Mouse (Mus musculus) left cerebral cortex, postnatal 4 days (tissue): ENCODE measurements around the gene Cxcr3. TPM values are rescaled to one million over a fixed set of nuclear protein-coding genes. Genes with fewer than 3 reads are reported as not detected.

ENCODE experiments used
- DNase-seq: peaks from one replicate; pipeline ENCODE4 v3.0.0-alpha.2; 2022
- intact Hi-C: fragments of 180-260 bp; cut with DNase I; formaldehyde crosslinking; loops from one replicate; pipeline ENCODE4 v1.15.1; 2025
- total RNA-seq, 2 experiments: library from RNA; stranded (reverse); gene quantifications; 2 replicates each; pipeline ENCODE4 v1.2.3; 2021

Cxcr3 gene
- not detected for total RNA-seq

DNA sequence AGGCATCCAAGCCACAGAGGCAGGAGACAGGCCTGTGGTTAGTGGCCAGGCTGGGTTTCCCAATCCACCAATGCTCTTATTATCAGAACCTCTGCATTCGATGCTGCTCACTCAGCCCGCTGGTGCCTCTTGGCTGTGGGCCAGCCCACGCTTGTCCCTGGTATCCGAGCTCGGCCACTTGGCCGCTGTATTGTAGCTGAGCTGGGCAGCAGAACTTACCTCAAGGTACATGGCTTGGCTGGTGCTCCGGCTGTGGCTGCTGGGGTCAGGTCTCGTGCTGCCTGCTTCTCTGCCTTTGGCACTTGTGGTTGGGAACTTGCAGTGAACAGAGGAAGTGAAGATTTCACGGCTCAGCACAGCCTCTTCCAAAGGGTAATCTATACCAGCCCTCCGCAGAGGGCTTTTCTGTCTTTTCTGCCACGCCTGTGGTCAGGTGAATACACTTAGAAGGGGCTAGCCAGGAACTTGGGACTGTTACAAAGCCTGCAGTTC, at the start of gene Cxcr3:
Gene Cxcr3 (minus strand): TSS at position 442 of the 492 bp plus-strand sequence.
- intact Hi-C loops: no loop called here
- DNase-seq: peak; percentile 36

DNA sequence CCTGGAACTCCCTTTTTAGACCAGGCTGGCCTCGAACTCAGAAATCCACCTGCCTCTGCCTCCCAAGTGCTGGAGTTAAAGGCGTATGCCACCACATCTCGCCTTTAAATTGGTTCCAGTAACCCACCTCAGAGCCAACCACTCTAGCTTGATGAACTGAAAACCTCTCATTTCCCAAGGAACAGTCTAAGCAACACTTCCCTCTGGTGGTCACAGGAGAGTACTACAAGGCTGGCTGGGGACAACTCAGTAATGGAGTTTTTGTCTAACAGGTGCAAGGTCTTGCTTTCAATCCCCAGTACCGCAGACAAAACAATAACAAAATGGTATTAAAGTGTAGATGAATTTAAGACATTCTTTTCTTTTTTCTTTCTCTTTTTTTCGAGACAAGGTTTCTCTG, 38.0 kb upstream of the Cxcr3 start:
- DNase-seq: peak; percentile 32
- intact Hi-C loops: no loop called here

DNA sequence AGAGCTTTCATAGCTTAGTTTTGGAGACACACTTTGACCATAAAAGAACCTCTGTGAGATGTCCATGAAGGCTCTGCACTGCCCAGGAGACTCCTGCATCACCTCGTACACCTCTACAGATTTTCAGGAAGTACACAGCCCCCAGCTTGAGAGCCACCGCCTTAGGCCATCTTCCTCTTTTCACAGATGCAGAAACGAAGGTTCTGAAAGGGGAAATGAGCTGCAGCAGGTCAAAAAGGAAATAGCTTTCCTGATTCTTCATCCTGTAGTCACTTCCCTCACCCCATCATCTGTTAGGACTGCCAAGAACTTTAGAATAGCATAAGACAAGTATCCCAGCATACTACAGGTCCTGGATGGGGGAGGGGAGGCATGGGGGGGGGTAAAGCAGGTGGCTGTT, 36.2 kb upstream of the Cxcr3 start:
- no peak for DNase-seq
- intact Hi-C loops: no loop called here

DNA sequence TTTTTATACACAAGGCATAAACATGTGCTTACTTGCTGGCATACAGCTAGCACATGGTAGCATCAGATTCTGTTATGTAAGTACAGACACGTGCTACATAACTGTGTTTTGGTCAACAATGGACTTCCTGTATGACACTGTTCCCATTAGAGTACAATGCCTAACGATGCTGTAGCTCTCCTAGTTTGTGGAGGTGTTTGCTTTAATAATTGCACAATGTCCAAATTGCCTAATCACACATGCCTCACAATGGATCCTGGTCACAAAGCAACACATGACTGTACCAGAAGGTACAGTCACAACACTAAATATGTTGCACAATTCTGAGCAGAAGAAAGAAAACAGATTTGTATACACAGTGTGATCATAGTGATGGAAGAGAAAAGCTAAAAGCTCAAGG, 35.4 kb upstream of the Cxcr3 start:
- DNase-seq: no peak
- intact Hi-C loops: loop anchor here (10.0 kb wide), 1 partner anchor 65 kb away; no protein-coding TSS in a partner anchor

DNA sequence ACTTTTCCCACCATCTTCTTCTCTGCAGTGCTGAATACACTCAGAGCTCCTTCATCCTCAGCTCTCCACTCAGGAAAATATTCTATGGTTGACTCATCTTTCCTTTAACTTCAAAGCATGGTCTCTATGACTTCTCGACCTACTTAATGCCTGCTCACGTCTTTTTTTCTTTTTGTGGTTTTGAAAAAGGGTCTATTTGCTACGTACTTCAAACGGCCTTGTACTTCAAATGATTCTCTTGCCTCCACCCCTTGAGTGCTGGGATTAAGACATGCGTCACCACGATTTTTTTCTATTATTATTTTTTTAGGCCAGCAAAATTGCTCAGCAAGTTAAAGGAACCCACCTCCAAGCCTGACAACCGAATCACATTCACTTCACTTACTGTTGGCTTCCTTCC, 33.2 kb upstream of the Cxcr3 start:
- intact Hi-C loops: loop anchor here (10.0 kb wide), 1 partner anchor 62 kb away; no protein-coding TSS in a partner anchor
- no peak for DNase-seq

DNA sequence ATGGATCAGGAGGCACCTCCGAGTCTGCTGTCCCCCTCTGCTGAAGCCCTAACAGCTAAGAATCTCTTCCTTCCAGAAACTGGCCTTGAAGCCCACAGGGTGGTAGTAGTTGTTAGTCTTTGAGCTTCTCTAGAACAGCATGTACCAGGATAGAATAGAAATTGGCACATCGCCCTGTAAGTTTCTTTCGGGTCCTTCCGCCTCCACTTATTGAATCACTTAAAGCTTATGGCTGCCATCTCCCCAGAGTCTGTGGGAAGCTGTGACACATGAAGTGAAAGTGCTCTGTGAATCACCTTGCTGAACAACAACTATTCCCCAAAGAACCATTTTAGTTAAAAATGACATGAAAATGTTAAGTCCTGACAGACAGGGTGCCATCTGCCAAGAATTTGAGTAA, 31.0 kb upstream of the Cxcr3 start:
- intact Hi-C loops: loop anchor here (10.0 kb wide), 1 partner anchor 60 kb away; no protein-coding TSS in a partner anchor

DNA sequence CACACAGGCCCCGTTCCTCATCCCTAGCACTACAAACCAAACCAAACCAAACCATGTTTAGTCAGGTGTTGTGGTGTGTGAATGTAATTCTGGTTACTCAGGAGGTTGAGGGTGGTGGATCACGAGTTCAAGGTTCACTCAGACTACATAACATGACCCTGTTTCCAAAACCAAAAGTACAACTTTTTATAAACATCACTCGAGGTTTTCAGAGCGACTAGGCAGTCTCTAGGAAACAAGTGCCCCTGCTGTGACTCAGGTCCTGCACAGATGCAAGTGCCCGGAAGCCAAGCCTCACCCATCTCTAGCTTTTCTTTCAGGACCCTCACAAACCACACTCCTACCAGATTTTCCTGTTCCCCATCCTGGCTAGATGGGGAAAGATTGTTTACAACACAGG, 30.6 kb upstream of the Cxcr3 start:
- intact Hi-C loops: loop anchor here (10.0 kb wide), 1 partner anchor 60 kb away; no protein-coding TSS in a partner anchor
- no peak for DNase-seq

More for the DNA sequence above, 31.0 kb upstream of the Cxcr3 start:
- DNase-seq: no peak

DNA sequence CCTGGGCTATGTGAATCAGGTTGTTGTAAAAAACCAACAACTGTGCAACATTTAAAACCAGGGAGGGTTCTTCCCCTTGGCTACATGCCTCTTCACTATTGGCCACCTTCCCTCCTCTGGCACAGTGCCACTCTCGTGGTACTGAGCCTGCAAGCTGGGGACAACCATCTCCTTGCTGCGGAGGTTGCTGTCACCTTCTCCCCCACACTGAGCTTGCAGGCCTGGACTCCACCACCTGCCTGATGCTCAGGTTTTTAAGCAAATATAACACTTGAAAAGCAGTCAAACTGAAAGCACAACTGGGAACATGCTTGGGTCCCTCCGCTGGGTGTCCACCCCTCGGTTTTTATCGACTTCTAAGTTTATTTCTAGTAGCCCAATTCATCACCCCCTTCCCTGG, 20.4 kb upstream of the Cxcr3 start:
- peak; percentile 53 for DNase-seq
- intact Hi-C loops: no loop called here

DNA sequence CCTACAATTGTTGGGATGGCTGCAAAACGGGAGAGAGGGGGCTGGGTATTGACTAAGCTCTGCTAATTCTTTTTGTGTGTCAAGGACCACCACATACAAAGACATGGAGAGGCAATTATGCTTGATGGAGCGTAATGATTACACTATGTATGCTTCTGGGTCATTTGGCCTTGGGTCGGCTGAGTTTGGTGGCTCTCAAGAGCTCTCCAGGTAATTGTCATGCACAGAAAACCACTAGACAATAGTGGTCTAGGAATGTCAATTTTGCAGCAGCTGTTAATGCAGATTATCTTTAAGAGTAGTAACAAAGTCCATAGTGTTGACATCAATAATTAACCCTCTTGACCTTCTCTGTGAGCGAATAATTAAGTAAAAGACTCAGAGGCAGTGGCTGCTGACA, 16.1 kb upstream of the Cxcr3 start:
- intact Hi-C loops: no loop called here
- DNase-seq: no peak

DNA sequence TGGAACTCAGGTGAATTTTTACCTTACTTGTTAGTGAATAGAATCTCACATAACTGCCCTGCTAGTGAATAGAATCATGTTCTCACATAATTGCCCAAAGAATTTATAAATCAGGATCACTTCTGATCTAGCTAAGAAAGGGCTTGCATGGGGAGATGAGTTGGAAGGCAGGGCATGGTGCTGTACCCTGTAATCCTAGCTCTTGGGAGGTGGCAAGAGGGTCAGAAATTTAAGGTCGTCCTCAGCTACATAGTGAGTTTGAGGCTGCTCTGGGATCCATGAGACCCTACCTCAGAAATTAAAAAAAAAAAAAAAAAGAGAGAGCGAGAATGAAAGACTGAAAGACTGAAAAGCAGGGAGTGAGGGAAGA, 7.0 kb upstream of the Cxcr3 start:
- intact Hi-C loops: no loop called here
- no peak for DNase-seq

DNA sequence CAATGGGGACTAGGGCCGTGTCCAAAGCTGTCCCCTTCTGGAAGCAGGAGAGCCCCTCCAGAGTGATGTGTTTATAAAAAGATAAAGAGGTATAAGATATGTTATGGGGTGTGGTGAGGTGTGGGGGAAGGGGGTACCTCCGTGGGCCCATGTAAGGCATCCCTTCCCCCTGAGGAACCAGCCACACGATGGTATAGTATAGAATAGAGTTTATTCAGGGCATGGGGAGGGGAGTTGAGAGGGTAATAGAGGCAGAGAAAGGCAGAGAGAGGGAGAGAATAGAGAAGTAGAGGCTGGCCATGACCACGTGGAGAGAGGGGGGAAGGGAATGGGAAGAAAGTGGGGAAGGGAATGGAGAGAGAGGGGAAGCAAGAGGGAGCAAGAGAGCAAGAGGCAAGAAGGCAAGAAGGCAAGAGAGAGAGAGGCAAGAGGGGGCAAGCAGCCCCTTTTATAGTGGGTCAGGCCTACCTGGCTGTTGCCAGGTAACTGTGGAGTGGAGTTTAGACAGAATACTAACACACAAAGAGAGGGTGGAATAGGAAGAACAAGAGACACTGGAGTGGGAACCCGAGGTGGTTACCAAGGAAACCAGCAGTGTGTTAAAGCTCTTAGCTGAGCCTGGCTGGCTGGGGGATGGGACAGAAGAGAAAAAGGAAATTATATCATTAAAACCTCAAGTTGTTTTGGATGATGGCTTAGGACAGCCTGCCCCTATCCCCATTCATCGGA, 6.4 kb upstream of the Cxcr3 start:
- DNase-seq: no peak

DNA sequence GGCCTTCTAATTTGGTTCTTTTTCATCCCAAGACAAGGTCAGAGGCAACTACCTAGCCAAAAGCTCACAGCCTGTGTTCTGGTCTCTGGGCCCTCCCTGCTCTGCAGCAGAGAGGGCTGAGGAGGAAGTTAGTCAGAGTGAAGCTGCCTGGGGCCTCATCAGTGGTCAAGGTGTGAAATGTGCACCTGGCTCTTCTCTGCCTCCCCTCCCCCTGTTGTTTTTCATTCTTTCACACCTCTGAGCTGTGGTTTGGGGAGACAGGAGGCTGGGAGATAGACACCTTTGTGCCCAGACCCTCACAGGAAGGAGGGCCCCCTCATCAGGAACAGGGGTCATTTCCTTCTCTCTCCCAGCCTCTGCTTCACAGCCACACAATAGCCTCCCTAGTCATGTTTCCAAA, 3.1 kb upstream of the Cxcr3 start:
- DNase-seq: no peak
- intact Hi-C loops: no loop called here

More for the DNA sequence above, 6.4 kb upstream of the Cxcr3 start:
- intact Hi-C loops: no loop called here

DNA sequence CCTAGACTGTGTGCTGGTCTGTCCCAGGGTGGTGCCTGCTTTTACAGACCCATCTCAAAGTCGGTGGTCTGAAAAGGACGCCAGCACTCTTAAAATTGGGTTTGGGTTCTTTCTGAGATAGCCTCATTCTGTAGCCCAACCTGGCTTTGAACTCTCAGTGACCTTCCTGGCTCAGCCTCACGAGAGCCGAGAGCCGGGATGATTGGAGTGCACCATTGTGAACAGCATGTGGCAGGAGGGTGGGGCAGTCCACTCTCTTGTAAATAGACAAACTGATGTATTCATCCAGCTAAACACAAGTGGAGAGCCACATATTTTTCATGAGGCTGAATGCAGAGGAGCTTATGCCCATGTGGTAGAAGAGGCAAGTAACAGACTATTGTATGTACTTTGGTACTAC, 912 bp upstream of the Cxcr3 start:
- intact Hi-C loops: no loop called here
- no peak for DNase-seq

DNA sequence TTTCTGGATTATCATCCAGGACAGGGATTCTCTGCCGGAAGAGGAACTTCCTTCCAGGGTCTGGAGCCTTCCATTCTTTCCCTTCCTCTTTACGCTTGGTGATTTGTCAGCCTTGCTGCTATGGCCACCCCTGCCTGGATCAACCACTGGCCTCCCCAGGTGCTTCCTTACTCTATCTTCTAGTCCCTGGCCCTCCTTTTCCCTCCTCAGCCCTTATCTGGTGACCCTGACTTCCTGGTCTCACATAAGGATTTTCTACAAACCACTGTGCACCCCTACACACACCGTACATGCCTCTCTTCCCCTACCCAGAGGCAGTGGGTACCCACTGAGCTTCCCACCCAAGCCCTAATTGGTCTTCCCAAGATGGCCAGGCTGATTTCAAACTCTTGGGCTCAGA, 781 bp downstream of the Cxcr3 start:
- intact Hi-C loops: no loop called here

DNA sequence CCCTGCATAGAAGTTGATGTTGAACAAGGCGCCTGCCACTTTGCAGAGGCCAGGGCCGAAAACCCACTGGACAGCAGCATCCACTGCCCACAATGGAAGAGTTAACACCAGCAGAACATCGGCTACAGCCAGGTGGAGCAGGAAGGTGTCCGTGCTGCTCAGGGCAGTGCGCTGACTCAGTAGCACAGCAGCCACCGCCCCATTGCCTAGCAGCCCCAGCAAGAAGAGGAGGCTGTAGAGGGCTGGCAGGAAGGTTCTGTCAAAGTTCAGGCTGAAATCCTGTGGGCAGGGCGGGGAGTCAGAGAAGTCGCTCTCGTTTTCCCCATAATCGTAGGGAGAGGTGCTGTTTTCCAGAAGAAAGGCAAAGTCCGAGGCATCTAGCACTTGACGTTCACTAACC, 1.4 kb downstream of the Cxcr3 start:
- no peak for DNase-seq
- intact Hi-C loops: no loop called here

More for the DNA sequence above, 781 bp downstream of the Cxcr3 start:
- DNase-seq: no peak

DNA sequence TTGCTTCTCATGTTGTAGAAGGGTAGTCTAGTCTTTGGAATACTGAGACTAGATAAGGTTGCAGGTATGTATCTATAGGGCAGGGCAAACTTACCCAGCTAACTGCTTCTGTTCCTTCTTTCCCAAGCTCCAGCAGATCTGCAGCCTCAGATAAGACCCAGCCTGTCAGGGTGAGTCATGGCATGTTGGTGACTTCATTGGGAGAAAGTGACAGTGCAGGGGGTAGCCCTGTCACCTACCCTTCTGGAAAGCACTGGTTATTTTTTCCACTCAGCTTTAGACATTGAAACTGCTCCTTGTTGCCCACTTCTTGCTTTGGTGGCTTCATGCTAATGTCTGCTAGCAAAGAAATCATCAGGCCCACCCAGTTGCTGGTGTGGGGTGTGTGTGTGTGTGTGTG, 4.1 kb downstream of the Cxcr3 start:
- intact Hi-C loops: no loop called here
- DNase-seq: no peak

DNA sequence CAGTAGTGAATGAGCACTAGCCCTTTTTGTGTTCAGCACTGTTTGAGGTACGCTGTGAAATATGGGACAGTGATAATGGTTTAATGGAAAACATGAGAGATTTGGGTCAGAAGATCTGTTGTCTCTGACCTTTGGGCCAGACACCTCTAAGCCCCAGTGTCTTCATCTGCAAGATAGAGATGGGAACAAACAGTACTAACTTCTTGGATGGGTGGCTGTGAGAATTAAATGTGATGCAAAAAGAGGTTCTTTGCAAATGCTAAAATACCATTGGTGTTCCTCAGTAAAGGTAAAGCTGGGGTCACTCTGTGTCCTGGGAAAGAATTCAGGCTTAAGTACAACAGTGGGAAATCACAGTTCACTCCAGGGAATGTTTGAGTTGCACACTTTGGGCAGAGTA, 13.7 kb downstream of the Cxcr3 start:
- intact Hi-C loops: no loop called here
- no peak for DNase-seq

DNA sequence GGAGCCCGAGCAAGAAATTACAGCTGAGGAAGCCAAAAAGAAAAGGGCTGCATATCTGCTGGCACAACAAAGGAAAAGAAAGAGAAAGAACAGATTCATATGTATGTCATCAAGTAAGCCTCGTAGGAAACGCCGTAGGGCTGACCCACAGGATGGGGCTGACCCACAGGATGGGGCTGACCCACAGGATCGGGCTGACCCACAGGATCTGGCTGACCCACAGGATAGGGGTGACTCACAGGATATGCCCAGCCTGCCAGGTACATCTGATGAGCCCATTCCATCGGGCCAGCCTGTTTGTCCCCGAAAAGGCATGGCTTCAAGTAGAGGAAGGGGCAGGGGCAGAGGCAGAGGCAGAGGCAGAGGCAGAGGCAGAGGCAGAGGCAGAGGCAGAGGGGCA, 29.0 kb downstream of the Cxcr3 start:
- DNase-seq: no peak
- intact Hi-C loops: loop anchor here (10.0 kb wide), 1 partner anchor 60 kb away; no protein-coding TSS in a partner anchor

DNA sequence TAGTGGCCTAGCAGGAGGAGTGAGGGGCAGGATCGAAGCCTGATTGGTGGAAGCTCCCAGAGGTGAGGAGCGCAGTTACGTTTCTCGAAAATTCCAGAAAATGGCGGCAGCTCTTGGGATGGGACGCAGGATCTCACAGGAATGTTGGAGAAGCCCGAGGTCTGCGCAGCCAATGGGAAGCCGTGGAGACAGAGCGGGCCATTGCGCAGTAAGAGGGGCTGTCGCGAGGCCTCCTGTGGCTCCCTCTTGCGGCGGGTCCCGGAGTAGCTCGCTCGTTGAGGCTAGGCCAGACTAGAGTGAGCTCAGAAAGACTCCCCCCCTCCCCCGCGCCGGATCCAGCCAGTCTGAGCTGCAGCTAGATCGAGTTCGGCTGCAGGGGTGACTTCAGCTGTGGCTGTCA, 35.8 kb downstream of the Cxcr3 start:
- intact Hi-C loops: no loop called here
- DNase-seq: no peak

DNA sequence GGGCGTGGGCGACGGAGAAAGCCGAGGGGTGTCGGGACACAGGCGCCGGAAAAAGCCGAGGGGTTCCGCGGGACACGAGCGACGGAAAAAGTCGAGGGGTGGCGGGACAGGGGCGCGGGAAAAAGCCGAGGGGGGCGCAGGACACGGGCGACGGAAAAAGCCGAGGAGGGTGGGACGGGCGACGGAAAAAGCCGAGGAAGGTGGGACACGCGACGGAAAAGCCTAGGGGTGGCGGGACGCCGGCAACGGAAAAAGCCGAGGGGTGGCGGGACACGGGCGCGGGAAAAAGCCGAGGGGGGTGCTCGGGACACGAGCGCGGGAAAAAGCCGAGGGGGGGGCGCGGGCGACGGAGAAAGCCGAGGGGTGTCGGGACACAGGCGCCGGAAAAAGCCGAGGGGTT, 36.5 kb downstream of the Cxcr3 start:
- intact Hi-C loops: no loop called here
- DNase-seq: no peak

DNA sequence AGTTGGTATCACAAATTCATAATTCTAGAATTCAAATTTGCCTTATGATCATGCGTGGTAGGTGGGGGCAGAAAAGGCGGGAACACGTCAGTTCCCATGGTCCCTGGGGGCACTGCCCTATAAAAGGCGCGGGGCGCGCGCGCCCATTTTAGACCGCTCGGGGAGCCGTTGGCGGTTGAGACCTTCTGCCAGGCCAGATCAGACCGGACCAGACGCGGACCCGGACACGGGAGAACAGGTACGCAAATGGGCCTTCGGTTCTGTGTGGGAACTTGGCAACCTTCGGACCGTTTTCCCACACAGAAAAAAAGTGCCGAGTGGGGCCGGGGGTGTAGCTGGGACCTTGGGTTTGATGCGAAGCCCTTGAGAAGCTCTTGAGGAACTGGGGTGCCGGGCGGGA, 38.4 kb downstream of the Cxcr3 start:
- intact Hi-C loops: no loop called here
- no peak for DNase-seq
